Mouse (Mus musculus): ENCODE results near the gene Ptprg.

- TF ChIP-seq CTCF (IDR thresholded peaks at IDR 0.05; ENCODE audit: control insufficient read depth, insufficient read depth, insufficient replicate concordance, low read depth, low read length) (no peak), POLR2A (IDR thresholded peaks at IDR 0.05; ENCODE audit: control insufficient read depth, low read depth, low read length) (no peak)
These were observed 264.7 kb downstream of the Ptprg start for GRCm38 (mm10) chr14:11818054-11818453.
